8 mouse cellular contexts compared by ENCODE assay signal in genomic region chr6:93543354-93544129, GRCm38 (mm10).
A peak's percentile ranks its signal among the peaks of the same experiment; 100 is the strongest.
DNase-seq lines count a peak whose midpoint lies in the region; ATAC-seq and TF ChIP-seq lines count a peak whose summit lies in the region.

No protein-coding gene starts in this region.

- TF ChIP-seq CTCF in liver, postnatal 0 days (IDR thresholded peaks at IDR 0.05; ENCODE audit: low read depth), result peak; percentile 34
- peak; percentile 63 for TF ChIP-seq CTCF in intestine, postnatal 0 days (IDR thresholded peaks at IDR 0.05; ENCODE audit: low read depth)

- no peak for ATAC-seq in liver, postnatal 0 days
- no peak for ATAC-seq in liver, embryonic 12.5 days
- ATAC-seq in intestine, postnatal 0 days, result no peak
- ATAC-seq in midbrain, embryonic 14.5 days (ENCODE audit: low FRiP score, low TSS enrichment), result no peak

- no peak overlapping the region for H3K4me2 ChIP-seq in liver, postnatal 0 days (ENCODE audit: low read depth, low read length)
- H3K4me2 ChIP-seq in liver, embryonic 12.5 days, result no peak overlapping the region
- peak overlapping the region; percentile 53 for H3K4me2 ChIP-seq in intestine, postnatal 0 days (replicated peaks; ENCODE audit: low read depth)
- H3K4me2 ChIP-seq in midbrain, embryonic 14.5 days (ENCODE audit: low read length), result no peak overlapping the region

- no peaks in the 10 kb centered on the region for H3K36me3 ChIP-seq in liver, postnatal 0 days (replicated peaks; ENCODE audit: insufficient read depth, low read length)
- no peaks in the 10 kb centered on the region for H3K36me3 ChIP-seq in liver, embryonic 12.5 days
- H3K36me3 ChIP-seq in intestine, postnatal 0 days (ENCODE audit: control insufficient read depth, insufficient read depth), result no peaks in the 10 kb centered on the region
- no peaks in the 10 kb centered on the region for H3K36me3 ChIP-seq in midbrain, embryonic 14.5 days (ENCODE audit: control insufficient read depth, insufficient read depth, low read length)

- 54% methylated on average over 15 of the region's 15 CpGs for WGBS in liver, postnatal 0 days (ENCODE audit: insufficient replicate concordance)
- 53% methylated on average over 15 of the region's 15 CpGs for WGBS in liver, embryonic 12.5 days (ENCODE audit: insufficient replicate concordance)
- 28% methylated on average over 15 of the region's 15 CpGs for WGBS in intestine, postnatal 0 days
- WGBS in midbrain, embryonic 14.5 days, result 59% methylated on average over 15 of the region's 15 CpGs

- no peaks in the 10 kb centered on the region for H3K4me1 ChIP-seq in liver, postnatal 0 days (ENCODE audit: insufficient read depth)
- H3K4me1 ChIP-seq in liver, embryonic 12.5 days, result no peaks in the 10 kb centered on the region
- H3K4me1 ChIP-seq in intestine, postnatal 0 days (replicated peaks; ENCODE audit: control insufficient read depth, insufficient read depth, low read length), result no peaks in the 10 kb centered on the region
- H3K4me1 ChIP-seq in midbrain, embryonic 14.5 days (ENCODE audit: control insufficient read depth, insufficient read depth, low read length), result no peaks in the 10 kb centered on the region

- no peaks in the 10 kb centered on the region for H3K27me3 ChIP-seq in liver, postnatal 0 days (ENCODE audit: insufficient read depth, low read length)
- H3K27me3 ChIP-seq in liver, embryonic 12.5 days (replicated peaks), result no peaks in the 10 kb centered on the region
- H3K27me3 ChIP-seq in intestine, postnatal 0 days (replicated peaks; ENCODE audit: control insufficient read depth, insufficient read depth, low read length), result no peaks in the 10 kb centered on the region
- H3K27me3 ChIP-seq in midbrain, embryonic 14.5 days (ENCODE audit: control insufficient read depth, insufficient read depth, low read length), result no peaks in the 10 kb centered on the region

- DNase-seq in adrenal gland, adult 2 months, result peak; percentile 11
- DNase-seq in adrenal gland, postnatal 25 days, result no peak
- no peak for DNase-seq in liver, postnatal 0 days
- DNase-seq in midbrain, embryonic 14.5 days, result peak; percentile 60
- no peak for DNase-seq in frontal cortex, postnatal 25 days (ENCODE audit: low spot score in 2 of 2)
- DNase-seq in left cerebral cortex, adult 8-10 months (ENCODE audit: low spot score in 2 of 2), result no peak

- H3K4me3 ChIP-seq in liver, postnatal 0 days (ENCODE audit: low read depth, low read length), result no peak overlapping the region
- no peak overlapping the region for H3K4me3 ChIP-seq in liver, embryonic 12.5 days
- no peak overlapping the region for H3K4me3 ChIP-seq in intestine, postnatal 0 days (ENCODE audit: low read depth, low read length)
- H3K4me3 ChIP-seq in midbrain, embryonic 14.5 days (replicated peaks; ENCODE audit: low read depth, low read length), result no peak overlapping the region

- no peaks in the 10 kb centered on the region for H3K9me3 ChIP-seq in liver, postnatal 0 days (ENCODE audit: low read length)
- H3K9me3 ChIP-seq in liver, embryonic 12.5 days (replicated peaks), result no peaks in the 10 kb centered on the region
- H3K9me3 ChIP-seq in intestine, postnatal 0 days (ENCODE audit: control insufficient read depth), result no peaks in the 10 kb centered on the region
- no peaks in the 10 kb centered on the region for H3K9me3 ChIP-seq in midbrain, embryonic 14.5 days (ENCODE audit: control insufficient read depth, low read length)

- no peak for TF ChIP-seq EP300 in liver, postnatal 0 days (IDR thresholded peaks at IDR 0.05; ENCODE audit: low read depth)

- H3K9ac ChIP-seq in liver, postnatal 0 days (replicated peaks), result no peak overlapping the region
- no peak overlapping the region for H3K9ac ChIP-seq in liver, embryonic 12.5 days
- H3K9ac ChIP-seq in intestine, postnatal 0 days (ENCODE audit: low read depth, low read length), result no peak overlapping the region
- no peak overlapping the region for H3K9ac ChIP-seq in midbrain, embryonic 14.5 days (replicated peaks; ENCODE audit: low read length)

- H3K27ac ChIP-seq in liver, postnatal 0 days (ENCODE audit: low read depth), result no peak overlapping the region
- H3K27ac ChIP-seq in liver, embryonic 12.5 days, result no peak overlapping the region
- H3K27ac ChIP-seq in intestine, postnatal 0 days (ENCODE audit: low read depth, low read length), result no peak overlapping the region
- no peak overlapping the region for H3K27ac ChIP-seq in midbrain, embryonic 14.5 days (replicated peaks; ENCODE audit: low read depth, low read length)

Comparison
In these comparisons a context has a peak if more than half of its experiments do, and no peak if none do; other contexts are left out.
1. DNase-seq: peak in adrenal gland, adult 2 months (single experiment) and midbrain, embryonic 14.5 days (single experiment); none in adrenal gland, postnatal 25 days (single experiment), liver, postnatal 0 days (single experiment), frontal cortex, postnatal 25 days (0 of 2) and left cerebral cortex, adult 8-10 months (0 of 2).